Mouse (Mus musculus) B cell, adult (primary cell): ENCODE results near the gene Wnt10b. TPM values are rescaled to one million over a fixed set of nuclear protein-coding genes. Genes with fewer than 3 reads are reported as not detected.

Experiments
- total RNA-seq: library from RNA; stranded (reverse); gene quantifications from 4 replicates; pipeline ENCODE4 v1.2.4, GENCODE M21; 2023; ENCODE audit not compliant: inconsistent age

Gene Wnt10b
- 0.29 to 1.7 TPM (median 1.0 TPM) in 4 replicates for total RNA-seq

GRCm38 (mm10) chr15:98777762-98778161, at the start of gene Wnt10b:
Wnt10b (minus strand) TSS chr15:98778150.

GRCm38 (mm10) chr15:98809390-98809789, 31.4 kb upstream of the Wnt10b start, which contains the start of gene Ddn:
Ddn (minus strand) TSS chr15:98809490.

GRCm38 (mm10) chr15:98789661-98790535, 11.9 kb upstream of the Wnt10b start, which contains the start of gene Wnt1:
Wnt1 (plus strand) TSS chr15:98789857.

GRCm38 (mm10) chr15:98762670-98763529, 15.1 kb downstream of the Wnt10b start, which contains the start of gene Arf3:
Arf3 (minus strand) TSS chr15:98763214.

GRCm38 (mm10) chr15:98727443-98728321, 50.3 kb downstream of the Wnt10b start, which contains the start of gene Fkbp11:
Fkbp11 (minus strand) TSS chr15:98728198.

Other genes with a start within 250 kb of the Wnt10b start
- 70.2 to 77.7 TPM (median 72.9 TPM) in 4 replicates for gene Kansl2, start 243.9 kb downstream of the Wnt10b start, total RNA-seq
- 128 to 168 TPM (median 160 TPM) in 4 replicates for gene Ccnt1, start 207.2 kb downstream of the Wnt10b start, total RNA-seq
- gene 4930415O20Rik, start 207.1 kb downstream of the Wnt10b start, total RNA-seq: not detected in 4 replicates
- gene Adcy6, start 168.1 kb downstream of the Wnt10b start, total RNA-seq: 1.5 to 2.6 TPM (median 2.3 TPM) in 4 replicates
- gene Cacnb3, start 147.3 kb downstream of the Wnt10b start, total RNA-seq: not detected in 4 replicates
- gene Ddx23, start 115.3 kb downstream of the Wnt10b start, total RNA-seq: 129 to 154 TPM (median 140 TPM) in 4 replicates
- 0.63 to 1.6 TPM in 2 of 4 replicates, not detected in the others for gene Rnd1, start 100.7 kb downstream of the Wnt10b start, total RNA-seq
- not detected in 4 replicates for gene Ccdc65, start 69.9 kb downstream of the Wnt10b start, total RNA-seq
- 15.1 to 21.5 TPM (median 17.9 TPM) in 4 replicates for gene Fkbp11, start 50.0 kb downstream of the Wnt10b start, total RNA-seq
- 87.1 to 90.8 TPM (median 87.3 TPM) in 4 replicates for gene Arf3, start 14.9 kb downstream of the Wnt10b start, total RNA-seq
- gene Wnt1, start 11.7 kb upstream of the Wnt10b start, total RNA-seq: not detected in 4 replicates
- gene Ddn, start 31.3 kb upstream of the Wnt10b start, total RNA-seq: 0.27 to 0.60 TPM (median 0.48 TPM) in 4 replicates
- gene Prkag1, start 53.4 kb upstream of the Wnt10b start, total RNA-seq: 75.5 to 85.9 TPM (median 77.7 TPM) in 4 replicates
- 168 to 182 TPM (median 176 TPM) in 4 replicates for gene Kmt2d, start 93.1 kb upstream of the Wnt10b start, total RNA-seq
- gene Rhebl1, start 116.4 kb upstream of the Wnt10b start, total RNA-seq: 18.3 to 23.1 TPM (median 21.3 TPM) in 4 replicates
- gene Dhh, start 120.4 kb upstream of the Wnt10b start, total RNA-seq: 0.80 TPM in 1 of 4 replicates, not detected in the others
- 228 to 245 TPM (median 238 TPM) in 4 replicates for gene Lmbr1l, start 140.1 kb upstream of the Wnt10b start, total RNA-seq
- 147 to 162 TPM (median 158 TPM) in 4 replicates for gene Tuba1b, start 156.4 kb upstream of the Wnt10b start, total RNA-seq
- not detected in 4 replicates for gene Gm49450, start 175.4 kb upstream of the Wnt10b start, total RNA-seq
- gene Tuba1a, start 175.6 kb upstream of the Wnt10b start, total RNA-seq: 132 to 146 TPM (median 141 TPM) in 4 replicates